Comparison of ENCODE assay signal across 14 mouse cellular contexts in genomic region chr2:152055406-152055805, GRCm38 (mm10). TPM values are rescaled to one million over a fixed set of nuclear protein-coding genes. Genes with fewer than 3 reads are reported as not detected.
DNase-seq lines count a peak whose midpoint lies in the region; ATAC-seq lines count a peak whose summit lies in the region.
"Had no signal": no experiment of that assay in that cellular context is flagged by ENCODE, and none has a peak within 500 bp of the region (broad histone marks: within the 10 kb centered on the region; RNA-seq: fewer than 3 reads in every experiment).

No protein-coding gene starts in this region.

- intact Hi-C loops in gastrocnemius, postnatal 14 days (cut with DNase I; ENCODE audit: low total_unique reads) = no loop called here
- intact Hi-C loops in left cerebral cortex, postnatal 4 days (cut with DNase I) = no loop called here
- intact Hi-C loops in left cerebral cortex, postnatal 36 days (cut with DNase I) = no loop called here

- DNase-seq in gastrocnemius, postnatal 14 days = peak; percentile 33
- no peak for DNase-seq in gastrocnemius, adult 18-20 months (ENCODE audit: low spot score)
- DNase-seq in left cerebral cortex, postnatal 4 days = peak; percentile 91
- DNase-seq in left cerebral cortex, postnatal 36 days (ENCODE audit: low spot score in 2 of 2) = no peak
- DNase-seq in cerebellum, adult 8-10 months = peak; percentile 76
- peak; percentile 51 for DNase-seq in testis, postnatal 10 days (ENCODE audit: low spot score)
- DNase-seq in kidney, postnatal 4 days = no peak
- DNase-seq: adrenal gland, adult 2 months; kidney, postnatal 14 days; lung, embryonic 14.5 days had no signal

- no peak for ATAC-seq in frontal cortex, adult (ENCODE audit: low TSS enrichment)
- ATAC-seq: intestine, embryonic 15.5 days had no signal

RNA-seq across cellular contexts. Expression of gene Scrt2, which starts 25.9 kb away (rescaled TPM):
- under 1 TPM in 1 of 2 experiments, not detected in 1; 0.10 TPM for total RNA-seq in gastrocnemius, postnatal 14 days (2021)
- total RNA-seq in gastrocnemius, adult 18-20 months (2021) = not detected
- total RNA-seq in left cerebral cortex, postnatal 4 days (2021) = 10 to 100 TPM; 20.0 to 25.2 TPM
- 10 to 100 TPM; 14.5 to 18.5 TPM for total RNA-seq in left cerebral cortex, postnatal 36 days (2021)
- total RNA-seq: megakaryocyte, adult 5-6 weeks; neutrophil, adult 5-6 weeks had no signal

RNA-seq across cellular contexts. Expression of gene Srxn1, which starts 49.9 kb away (rescaled TPM):
- total RNA-seq in gastrocnemius, postnatal 14 days (2021) = 10 to 100 TPM in 1 of 2 experiments, 1 to 10 TPM in 1; 9.2 to 12.0 TPM
- 10 to 100 TPM; 19.6 to 67.1 TPM for total RNA-seq in gastrocnemius, adult 18-20 months (2021)
- 10 to 100 TPM; 17.7 to 18.8 TPM for total RNA-seq in left cerebral cortex, postnatal 4 days (2021)
- total RNA-seq in left cerebral cortex, postnatal 36 days (2021) = 10 to 100 TPM; 91.1 to 94.2 TPM

RNA-seq across cellular contexts. Expression of gene Slc52a3, which starts 59.1 kb away (rescaled TPM):
- 1 to 10 TPM; 1.3 to 1.4 TPM for total RNA-seq in gastrocnemius, postnatal 14 days (2021)
- 1 to 10 TPM in 1 of 2 experiments, under 1 TPM in 1; 0.94 to 1.3 TPM for total RNA-seq in gastrocnemius, adult 18-20 months (2021)
- 1 to 10 TPM; 2.2 to 2.5 TPM for total RNA-seq in left cerebral cortex, postnatal 4 days (2021)
- 1 to 10 TPM; 2.2 to 3.2 TPM for total RNA-seq in left cerebral cortex, postnatal 36 days (2021)

Comparison
In these comparisons a context has a peak if more than half of its experiments do, and no peak if none do; other contexts are left out.
1. DNase-seq: peak in gastrocnemius, postnatal 14 days (single experiment), left cerebral cortex, postnatal 4 days (single experiment), cerebellum, adult 8-10 months (single experiment) and testis, postnatal 10 days (single experiment); none in gastrocnemius, adult 18-20 months (single experiment), left cerebral cortex, postnatal 36 days (0 of 2) and kidney, postnatal 4 days (0 of 2).
2. RNA of gene Scrt2, which starts 25.9 kb away (total RNA-seq): 20.0 to 25.2 TPM in left cerebral cortex, postnatal 4 days and 14.5 to 18.5 TPM in left cerebral cortex, postnatal 36 days; 0.10 TPM in gastrocnemius, postnatal 14 days and not detected in gastrocnemius, adult 18-20 months; every median in the first group is over 10 times any median in the second.